Mouse (Mus musculus): ENCODE data around the gene Dusp11.

The Dusp11 gene

DNA sequence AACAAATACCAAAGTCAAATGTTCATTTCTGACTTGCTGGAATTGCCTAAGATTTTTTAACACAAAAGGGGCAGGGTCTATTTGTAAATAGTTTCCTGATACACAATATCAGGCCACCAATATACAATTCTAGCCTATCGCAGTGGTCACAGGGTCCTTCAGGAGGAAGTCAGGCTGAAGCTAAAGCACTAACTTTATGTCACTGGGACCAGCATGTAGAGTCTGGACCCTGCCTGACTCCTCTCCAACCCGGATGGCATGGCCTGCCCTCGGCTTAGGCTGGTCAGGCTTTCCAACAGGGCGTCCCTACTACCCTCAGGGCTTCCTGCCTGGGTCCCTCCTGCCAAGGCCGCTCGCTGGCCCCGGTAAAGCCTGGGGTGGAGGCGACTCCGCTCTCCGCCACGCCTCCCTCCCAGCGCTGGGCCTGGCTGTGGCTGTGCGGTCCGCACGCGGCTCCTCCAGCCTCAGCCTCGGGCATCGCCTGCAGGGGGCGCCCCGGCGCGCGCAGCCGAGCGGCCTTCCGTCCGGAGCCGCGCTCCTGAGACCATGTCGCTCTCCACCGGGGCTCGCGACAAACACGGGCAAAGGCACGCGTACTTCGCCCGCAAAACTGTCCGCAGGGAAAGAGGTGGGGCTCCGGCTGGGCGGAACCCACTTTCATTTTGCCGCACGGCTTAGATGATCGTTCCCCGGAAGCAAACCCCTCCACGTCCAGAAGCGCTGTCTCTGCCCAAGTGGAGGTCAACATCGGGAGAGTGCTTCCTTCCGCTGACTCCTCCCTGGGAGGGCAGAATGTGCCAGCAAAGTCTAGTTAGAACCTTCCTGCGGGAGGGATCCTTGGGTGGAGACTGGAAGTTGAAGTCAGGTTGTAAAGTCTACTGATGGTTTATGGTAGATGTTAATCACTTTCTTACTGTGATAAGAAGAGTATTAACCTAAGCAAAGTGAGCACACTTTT is 24.7 kb downstream of the Dusp11 start:
- in situ Hi-C loops (cut with MboI, MseI): loop anchor here (5.0 kb wide), 1 partner anchor 66 kb away; no protein-coding TSS in a partner anchor

DNA sequence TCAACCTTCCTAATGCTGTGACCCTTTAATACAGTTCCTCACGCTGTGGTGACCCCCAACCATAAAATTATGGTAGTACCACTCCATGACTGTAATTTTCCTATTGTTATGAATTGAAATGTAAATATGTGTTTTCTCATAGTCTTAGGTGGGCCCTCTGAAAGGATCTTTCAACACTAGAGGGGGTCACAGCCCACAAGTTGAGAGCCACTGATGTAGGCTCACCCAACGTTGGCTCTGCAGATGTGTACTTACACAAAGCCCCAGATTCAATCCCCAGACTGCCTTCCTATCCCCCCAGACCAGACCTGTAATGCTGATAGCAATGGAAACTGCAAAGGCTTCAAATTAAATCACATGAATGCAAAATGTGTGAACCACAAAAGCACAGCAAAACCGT is 25.8 kb downstream of the Dusp11 start:
- in situ Hi-C loops (cut with MboI, MseI): loop anchor here (5.0 kb wide), 1 partner anchor 67 kb away; no protein-coding TSS in a partner anchor

GRCm38 (mm10) chr6:85934047-85934446 is 27.4 kb downstream of the Dusp11 start:
- in situ Hi-C loops (cut with MboI, MseI): no loop called here

- in situ Hi-C loops (cut with MboI, MseI): no loop called here
Observed at GRCm38 (mm10) chr6:85929312-85929711, 32.2 kb downstream of the Dusp11 start.

DNA sequence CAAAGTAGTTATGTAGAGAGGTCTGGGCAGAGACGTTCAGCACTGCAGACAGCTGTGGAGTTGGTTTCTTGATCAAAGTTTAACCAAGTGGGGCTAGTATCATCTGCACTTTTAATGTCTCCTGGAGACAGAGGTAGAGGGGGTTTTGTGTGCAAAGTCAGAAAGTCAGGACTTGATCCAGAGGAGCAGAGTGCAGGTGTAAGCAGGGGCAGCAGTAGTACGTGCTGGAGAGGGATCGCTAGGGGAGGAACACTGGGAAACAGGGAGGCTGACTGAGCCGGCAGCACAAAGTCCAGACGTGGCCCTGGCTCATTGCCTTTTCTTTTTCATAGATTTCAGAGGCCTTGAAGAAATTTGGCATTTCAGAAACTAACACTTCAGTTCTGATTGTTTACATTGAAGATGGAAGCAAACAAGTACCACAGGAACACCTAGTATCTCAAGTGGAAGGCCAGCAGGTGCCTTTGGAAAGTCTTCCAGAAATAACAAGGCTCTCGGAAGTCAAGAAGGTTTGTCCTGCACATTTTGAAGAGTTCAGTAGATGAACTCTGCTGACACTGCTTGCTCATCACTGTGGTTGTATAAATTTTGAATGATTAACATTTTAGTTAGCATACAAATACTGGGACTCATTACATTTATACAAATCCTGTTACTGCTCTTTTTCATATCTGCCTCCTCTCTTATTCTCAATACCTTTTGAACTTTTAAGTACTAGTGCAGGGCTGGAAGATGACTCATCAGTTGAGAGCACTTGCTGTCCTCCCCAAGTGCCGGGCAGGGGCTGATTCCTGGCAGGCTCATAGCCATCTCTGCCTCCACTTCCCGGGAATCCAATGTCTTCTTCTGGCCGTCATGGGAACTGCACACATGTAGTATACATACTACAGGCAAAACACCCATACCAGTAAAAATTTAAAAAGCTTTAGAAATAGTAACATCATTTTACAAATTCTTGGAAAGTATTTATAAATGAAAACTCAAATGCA is 33.7 kb downstream of the Dusp11 start:
- in situ Hi-C loops (cut with MboI, MseI): no loop called here

- in situ Hi-C loops (cut with MboI, MseI): no loop called here
Observed at GRCm38 (mm10) chr6:85926709-85927108, 34.8 kb downstream of the Dusp11 start.

DNA sequence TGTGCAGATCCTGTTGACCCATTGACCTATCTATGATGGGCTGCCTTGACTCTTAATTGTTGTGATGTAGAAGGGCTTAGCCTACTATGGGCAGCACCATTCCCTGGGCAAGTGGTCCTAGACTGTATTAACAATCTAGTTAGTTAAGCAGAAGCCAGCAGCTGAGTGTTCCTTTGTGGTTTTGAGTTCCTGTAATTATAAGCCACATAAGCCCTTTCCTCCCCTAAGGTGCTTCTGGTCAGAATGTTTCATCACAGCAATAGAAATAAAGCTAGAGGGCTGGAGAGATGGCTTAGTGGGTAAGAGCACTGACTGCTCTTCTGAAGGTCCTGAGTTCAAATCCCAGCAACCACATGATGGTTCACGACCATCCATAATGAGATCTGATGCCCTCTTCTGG is 37.8 kb downstream of the Dusp11 start:
- in situ Hi-C loops (cut with MboI, MseI): no loop called here

DNA sequence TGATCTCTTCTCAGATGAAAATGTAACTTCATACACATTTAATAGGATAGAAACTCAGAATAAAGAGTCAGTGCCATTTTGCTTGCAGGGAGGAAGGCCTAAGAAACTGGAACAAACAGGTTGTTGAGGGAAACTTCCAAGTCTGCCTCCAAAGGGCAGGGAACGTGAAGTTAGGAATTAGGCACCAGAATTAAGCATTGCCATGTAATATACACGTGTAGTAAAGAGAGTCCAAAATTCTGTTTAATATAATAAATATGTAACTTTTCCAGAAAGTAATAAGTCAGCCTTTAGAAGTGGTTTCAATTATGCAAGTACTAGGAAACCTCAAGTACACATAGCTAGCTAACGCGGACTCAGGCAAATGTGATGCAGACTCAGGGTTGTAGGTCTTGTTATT is 42.1 kb downstream of the Dusp11 start:
- in situ Hi-C loops (cut with MboI, MseI): loop anchor here (10.0 kb wide), 1 partner anchor 485 kb away; the partner anchor contains the start of gene Smyd5

- in situ Hi-C loops (cut with MboI, MseI): loop anchor here (10.0 kb wide), 1 partner anchor 484 kb away; the partner anchor contains the start of gene Smyd5
Observed at GRCm38 (mm10) chr6:85918341-85918740, 43.1 kb downstream of the Dusp11 start.

GRCm38 (mm10) chr6:85916596-85916995 is 44.9 kb downstream of the Dusp11 start:
- in situ Hi-C loops (cut with MboI, MseI): loop anchor here (10.0 kb wide), 1 partner anchor 482 kb away; the partner anchor contains the start of gene Smyd5

DNA sequence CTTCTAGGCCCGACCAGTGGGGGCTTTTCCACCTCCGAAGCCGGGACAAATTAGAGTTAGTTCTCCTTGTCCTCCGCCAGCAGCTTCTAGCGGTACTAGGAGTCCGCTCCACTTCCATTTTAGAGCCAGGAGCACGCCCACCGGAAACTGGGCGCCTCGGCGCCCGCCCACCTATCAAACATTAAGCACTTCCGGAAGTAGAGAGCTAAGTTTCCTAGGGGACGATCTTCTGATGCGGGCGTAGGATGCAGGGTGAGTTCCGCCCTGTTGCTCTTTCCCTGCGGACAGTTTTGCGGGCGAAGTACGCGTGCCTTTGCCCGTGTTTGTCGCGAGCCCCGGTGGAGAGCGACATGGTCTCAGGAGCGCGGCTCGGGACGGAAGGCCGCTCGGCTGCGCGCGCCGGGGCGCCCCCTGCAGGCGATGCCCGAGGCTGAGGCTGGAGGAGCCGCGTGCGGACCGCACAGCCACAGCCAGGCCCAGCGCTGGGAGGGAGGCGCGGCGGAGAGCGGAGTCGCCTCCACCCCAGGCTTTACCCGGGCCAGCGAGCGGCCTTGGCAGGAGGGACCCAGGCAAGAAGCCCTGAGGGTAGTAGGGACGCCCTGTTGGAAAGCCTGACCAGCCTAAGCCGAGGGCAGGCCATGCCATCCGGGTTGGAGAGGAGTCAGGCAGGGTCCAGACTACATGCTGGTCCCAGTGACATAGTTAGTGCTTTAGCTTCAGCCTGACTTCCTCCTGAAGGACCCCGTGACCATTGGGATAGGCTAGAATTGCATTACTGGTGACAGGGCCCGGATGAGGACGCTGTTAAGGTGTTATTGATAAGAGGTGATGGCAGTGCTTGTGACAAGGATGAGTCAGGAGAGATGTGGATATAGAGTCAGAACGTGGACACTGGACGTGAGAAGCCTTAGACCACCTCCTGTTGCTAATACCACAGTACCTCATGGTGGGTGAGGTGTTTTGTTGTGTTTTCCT is 45.6 kb downstream of the Dusp11 start, which contains the start of gene Nat8f1:
Gene Nat8f1 (minus strand): TSS at position 149 of the 975 bp plus-strand sequence.
- in situ Hi-C loops (cut with MboI, MseI): loop anchor here (10.0 kb wide), 1 partner anchor 481 kb away; the partner anchor contains the start of gene Smyd5

- in situ Hi-C loops (cut with MboI, MseI): loop anchor here (10.0 kb wide), 1 partner anchor 480 kb away; the partner anchor contains the start of gene Smyd5
Observed at GRCm38 (mm10) chr6:85915141-85915538, 46.3 kb downstream of the Dusp11 start.

- in situ Hi-C loops (cut with MboI, MseI): loop anchor here (10.0 kb wide), 1 partner anchor 477 kb away; the partner anchor contains the start of gene Smyd5
Observed at GRCm38 (mm10) chr6:85911587-85911986, 49.9 kb downstream of the Dusp11 start, which contains the start of gene Tprkb. TSS of gene Tprkb (plus strand) at chr6:85911865.

- in situ Hi-C loops (cut with MboI, MseI): loop anchor here (10.0 kb wide), 2 partner anchors 475 to 855 kb away; partner anchors contain the start of gene Smyd5
Observed at GRCm38 (mm10) chr6:85909704-85910103, 51.8 kb downstream of the Dusp11 start.

GRCm38 (mm10) chr6:85908341-85908740 is 53.1 kb downstream of the Dusp11 start:
- in situ Hi-C loops (cut with MboI, MseI): loop anchor here (10.0 kb wide), 1 partner anchor 854 kb away; no protein-coding TSS in a partner anchor

GRCm38 (mm10) chr6:85906911-85907351 is 54.5 kb downstream of the Dusp11 start:
- in situ Hi-C loops (cut with MboI, MseI): loop anchor here (10.0 kb wide), 1 partner anchor 852 kb away; no protein-coding TSS in a partner anchor

DNA sequence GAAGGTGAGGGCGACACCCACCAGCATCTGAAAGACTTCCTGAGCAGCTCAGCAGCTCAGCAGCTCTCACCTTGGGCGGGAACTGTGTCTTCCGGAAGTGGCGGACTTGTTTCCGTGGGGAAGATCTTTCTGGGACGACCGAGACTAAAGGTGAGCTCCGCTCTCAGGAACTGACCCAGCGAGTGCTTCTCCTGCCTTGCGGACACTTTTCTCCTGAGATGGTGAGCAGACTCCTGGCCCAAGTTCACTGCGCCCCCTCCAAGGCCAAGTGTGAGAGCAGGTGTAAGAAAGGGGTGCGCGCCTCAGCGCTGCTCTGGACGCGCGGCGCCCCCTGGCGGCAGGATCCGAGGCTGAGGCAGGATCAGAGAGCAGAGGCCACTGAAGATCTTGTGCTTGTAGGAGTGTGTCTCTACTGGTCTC is 56.8 kb downstream of the Dusp11 start, which contains the start of gene Nat8f4:
Gene Nat8f4 (minus strand): TSS at position 243 of the 420 bp plus-strand sequence.
- in situ Hi-C loops (cut with MboI, MseI): loop anchor here (10.0 kb wide), 1 partner anchor 850 kb away; no protein-coding TSS in a partner anchor

DNA sequence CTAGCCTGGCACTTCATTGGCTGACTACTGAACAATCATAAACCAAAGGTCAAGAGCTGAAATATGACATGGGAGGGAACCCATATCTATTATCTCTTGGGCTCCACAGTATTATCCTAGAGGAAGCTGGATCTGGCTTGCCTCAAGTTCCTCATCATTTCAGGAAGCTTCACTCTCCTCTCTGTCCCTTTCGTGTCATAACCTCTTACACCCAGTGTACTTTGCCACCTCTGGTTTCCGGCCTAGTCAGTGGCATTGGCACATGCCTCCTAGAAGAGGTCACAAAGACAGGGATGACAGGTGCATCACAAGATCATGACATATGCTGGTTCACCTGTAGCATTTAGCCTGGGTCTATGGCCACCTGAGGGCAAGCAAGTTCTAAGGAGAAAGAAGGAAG is 59.2 kb downstream of the Dusp11 start:
- in situ Hi-C loops (cut with MboI, MseI): loop anchor here (10.0 kb wide), 1 partner anchor 848 kb away; no protein-coding TSS in a partner anchor
